ENCODE assay signal across 8 mouse cellular contexts in the genomic region with DNA sequence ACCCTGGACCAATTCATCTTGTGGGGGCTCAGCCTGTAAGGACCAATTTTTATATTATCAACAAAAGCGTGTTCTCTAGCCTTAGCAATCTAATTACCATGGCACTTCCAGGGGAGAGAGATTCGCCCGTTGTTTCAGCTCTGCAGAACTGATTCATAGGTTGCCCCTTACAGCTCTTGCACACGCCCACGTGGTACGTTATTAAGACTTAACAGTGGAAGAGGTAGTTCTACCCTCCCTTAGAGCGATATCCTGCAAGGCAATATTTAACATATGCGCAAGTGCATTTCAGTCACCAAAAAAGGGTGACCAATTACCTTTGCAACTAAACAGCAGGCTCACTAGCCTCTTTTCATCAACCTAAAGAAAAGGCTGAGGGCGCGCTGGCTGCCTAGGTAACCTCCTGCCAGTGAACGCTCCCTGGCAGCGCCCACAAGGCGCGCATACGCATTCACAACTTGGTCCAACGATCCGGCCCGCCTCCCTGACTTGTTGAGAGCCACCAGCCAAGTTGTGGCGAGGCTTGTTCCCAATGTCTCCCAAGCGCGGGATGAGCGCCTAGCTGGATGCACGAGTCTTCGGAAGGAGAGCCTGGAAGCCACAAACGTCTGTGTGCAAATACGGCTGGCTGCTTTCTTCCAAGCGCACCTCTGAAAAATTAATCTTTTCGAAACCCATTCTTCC. TPM values are rescaled to one million over a fixed set of nuclear protein-coding genes. Genes with fewer than 3 reads are reported as not detected.
A peak's percentile ranks its signal among the peaks of the same experiment; 100 is the strongest.
DNase-seq lines count a peak whose midpoint lies in the region; ATAC-seq and TF ChIP-seq lines count a peak whose summit lies in the region.

No protein-coding gene starts in this region.

- H3K27ac ChIP-seq in intestine, postnatal 0 days (ENCODE audit: low read depth, low read length), result no peak overlapping the region
- no peak overlapping the region for H3K27ac ChIP-seq in midbrain, embryonic 12.5 days (replicated peaks)

- no peak for ATAC-seq in intestine, postnatal 0 days
- ATAC-seq in midbrain, embryonic 12.5 days (ENCODE audit: low FRiP score, low read depth), result no peak

- H3K27me3 ChIP-seq in intestine, postnatal 0 days (replicated peaks; ENCODE audit: control insufficient read depth, insufficient read depth, low read length), result no peaks in the 10 kb centered on the region
- H3K27me3 ChIP-seq in midbrain, embryonic 12.5 days, result peaks cover 34% of the 10 kb centered on the region; the same call in 1 of the 2 replicates

- 28% methylated on average over 28 of the region's 28 CpGs for WGBS in intestine, postnatal 0 days
- 21% methylated on average over 28 of the region's 28 CpGs for WGBS in midbrain, embryonic 12.5 days

- peak overlapping the region; percentile 72 for H3K4me2 ChIP-seq in intestine, postnatal 0 days (replicated peaks; ENCODE audit: low read depth)
- H3K4me2 ChIP-seq in midbrain, embryonic 12.5 days (replicated peaks), result peak overlapping the region; percentile 73

- H3K9ac ChIP-seq in intestine, postnatal 0 days (ENCODE audit: low read depth, low read length), result no peak overlapping the region
- 0 out of 2 replicates have a peak overlapping the region, but pooled peaks have one; percentile 24 for H3K9ac ChIP-seq in midbrain, embryonic 12.5 days (replicated peaks)

- TF ChIP-seq CTCF in intestine, postnatal 0 days (IDR thresholded peaks at IDR 0.05; ENCODE audit: low read depth), result 0 out of 2 replicates have a peak, but pooled peaks have one; percentile 3

- H3K4me1 ChIP-seq in intestine, postnatal 0 days (replicated peaks; ENCODE audit: control insufficient read depth, insufficient read depth, low read length), result no peaks in the 10 kb centered on the region
- 0 out of 2 replicates have a peak, but pooled peaks cover 11% of the 10 kb centered on the region for H3K4me1 ChIP-seq in midbrain, embryonic 12.5 days

- H3K9me3 ChIP-seq in intestine, postnatal 0 days (ENCODE audit: control insufficient read depth), result no peaks in the 10 kb centered on the region
- H3K9me3 ChIP-seq in midbrain, embryonic 12.5 days, result 0 out of 2 replicates have a peak, but pooled peaks cover 4% of the 10 kb centered on the region

- H3K36me3 ChIP-seq in intestine, postnatal 0 days (ENCODE audit: control insufficient read depth, insufficient read depth), result no peaks in the 10 kb centered on the region
- H3K36me3 ChIP-seq in midbrain, embryonic 12.5 days, result no peaks in the 10 kb centered on the region

- peak; percentile 10 for DNase-seq in adrenal gland, postnatal 10 days
- DNase-seq in adrenal gland, adult (ENCODE audit: inconsistent age in 2 of 2, low spot score in 1 of 2), result no peak
- DNase-seq in right cerebral cortex, adult 2 months (ENCODE audit: low spot score in 2 of 2), result peak; percentile 8 to 17
- DNase-seq in right cerebral cortex, adult 18-20 months, result no peak
- no peak for DNase-seq in spleen, postnatal 36 days (ENCODE audit: low spot score in 2 of 2)
- DNase-seq in thymus, postnatal 10 days (ENCODE audit: low spot score in 2 of 2), result no peak

- H3K4me3 ChIP-seq in intestine, postnatal 0 days (ENCODE audit: low read depth, low read length), result peak overlapping the region; percentile 43
- H3K4me3 ChIP-seq in midbrain, embryonic 12.5 days, result peak overlapping the region; percentile 45

RNA-seq across cellular contexts. Expression of gene Gpc3, which starts 1.6 kb away (rescaled TPM):
- 100 to 1,000 TPM in 1 of 2 experiments, 10 to 100 TPM in 1; 96.6 to 113 TPM for total RNA-seq in adrenal gland, postnatal 10 days (2021)
- polyA plus RNA-seq in intestine, postnatal 0 days (2015; fragmentation: Nextera tagmentation; extraction: Ambion mirVana), result 240 and 257 TPM in 2 replicates
- polyA plus RNA-seq in midbrain, embryonic 12.5 days (2016; fragmentation: Nextera tagmentation; extraction: Ambion mirVana), result 150 and 206 TPM in 2 replicates

Comparison
In these comparisons a context has a peak if more than half of its experiments do, and no peak if none do; other contexts are left out.
1. DNase-seq: peak in adrenal gland, postnatal 10 days (single experiment) and right cerebral cortex, adult 2 months (2 of 2); none in adrenal gland, adult (0 of 2), right cerebral cortex, adult 18-20 months (single experiment), spleen, postnatal 36 days (0 of 2) and thymus, postnatal 10 days (0 of 2).